Mouse (Mus musculus) kidney, embryonic 16.5 days (tissue): ENCODE measurements at regions not wholly inside any gene's neighbourhood (a gene's known extent, or its start where the extent isn't known, plus 50 kb on each side); places are given as distances from the start of the nearest gene placed in this dataset.
"Not testable (repeated sequence)": the region's sequence is repeated elsewhere in the genome, so short reads cannot be mapped to it uniquely, and the experiment has no call there.

Experiments used
- ATAC-seq: fragments of 200-750 bp; cut with Nextera tagmentation; 2 replicates; pipeline ENCODE4 v1.8.0; 2017; ENCODE audit warnings: moderate TSS enrichment; ENCODE audit not compliant: low FRiP score, low TSS enrichment
- H3K27ac ChIP-seq: fragments of 300-500 bp; sonication (generic); 2 replicates; pipeline ENCODE4 v1.5.1; 2014; ENCODE audit warnings: low read length
- H3K27me3 ChIP-seq: fragments of 300-500 bp; sonication (generic); 2 replicates; pipeline ENCODE4 v1.6.1; 2014; ENCODE audit warnings: low read length, control low read depth, mixed read lengths; ENCODE audit not compliant: insufficient read depth
- H3K36me3 ChIP-seq: fragments of 300-500 bp; sonication (generic); 2 replicates; pipeline ENCODE4 v1.6.1; 2014; ENCODE audit warnings: low read length, control low read depth, mixed read lengths; ENCODE audit not compliant: insufficient read depth
- H3K4me1 ChIP-seq: fragments of 300-500 bp; sonication (generic); 2 replicates; pipeline ENCODE4 v1.6.1; 2014; ENCODE audit warnings: low read length, control low read depth, mixed read lengths; ENCODE audit not compliant: insufficient read depth
- H3K4me2 ChIP-seq: fragments of 300-500 bp; sonication (generic); replicated peaks from 2 replicates; pipeline ENCODE4 v1.6.1; 2014; ENCODE audit warnings: low read depth, low read length
- H3K4me3 ChIP-seq: fragments of 300-500 bp; sonication (generic); 2 replicates; pipeline ENCODE4 v1.5.1; 2014; ENCODE audit warnings: mild to moderate bottlenecking, low read length
- H3K9ac ChIP-seq: fragments of 300-500 bp; sonication (generic); replicated peaks from 2 replicates; pipeline ENCODE4 v1.6.1; 2014; ENCODE audit warnings: low read length
- H3K9me3 ChIP-seq: fragments of 300-500 bp; sonication (generic); 2 replicates; pipeline ENCODE4 v1.6.1; 2016; ENCODE audit warnings: low read length, control low read depth
- WGBS: fragments of 180-500 bp; shearing (Covaris S2); extraction: QIAGEN DNeasy Blood & Tissue Kit; methylation state at CpG from one replicate; pipeline ENCODE4 v1.1.7; 2014; 5-methylcytosine and 5-hydroxymethylcytosine counted together

- Histone ChIP-seq H3K4me3 (no peak overlapping the region), H3K27ac (no peak overlapping the region), H3K4me1 (no peaks in the 10 kb centered on the region; the same call in 1 of the 2 replicates), H3K36me3 (no peaks in the 10 kb centered on the region), H3K27me3 (no peaks in the 10 kb centered on the region), H3K4me2 (no peak overlapping the region), H3K9ac (no peak overlapping the region), H3K9me3 (no peaks in the 10 kb centered on the region)
- WGBS = 73% methylated on average over 25 of the region's 25 CpGs
- ATAC-seq = no peak
Measured at GRCm38 (mm10) chr14:76739836-76740597, 183.3 kb upstream of the Serp2 start.

- whole genome bisulfite sequencing = 90% methylated on average over 5 of the region's 5 CpGs
- no peak overlapping the region for H3K4me3 ChIP-seq
- H3K36me3 ChIP-seq = no peaks in the 10 kb centered on the region
- H3K4me1 ChIP-seq = no peaks in the 10 kb centered on the region
- no peak overlapping the region for H3K4me2 ChIP-seq
- no peak overlapping the region for H3K9ac ChIP-seq
- H3K27ac ChIP-seq = no peak overlapping the region
- no peaks in the 10 kb centered on the region for H3K27me3 ChIP-seq
- ATAC-seq = no peak
- no peaks in the 10 kb centered on the region for H3K9me3 ChIP-seq
Measured at GRCm38 (mm10) chr14:76735997-76736396, 179.3 kb upstream of the Serp2 start.

GRCm38 (mm10) chr14:76735107-76735506 is 178.4 kb upstream of the Serp2 start:
- Histone ChIP-seq H3K4me2 (no peak overlapping the region), H3K4me1 (no peaks in the 10 kb centered on the region), H3K36me3 (no peaks in the 10 kb centered on the region), H3K27ac (no peak overlapping the region), H3K9me3 (no peaks in the 10 kb centered on the region), H3K4me3 (no peak overlapping the region), H3K27me3 (no peaks in the 10 kb centered on the region), H3K9ac (no peak overlapping the region)
- WGBS = 74% methylated on average over 4 of the region's 4 CpGs
- ATAC-seq = no peak

- H3K27ac ChIP-seq = no peak overlapping the region
- no peaks in the 10 kb centered on the region for H3K4me1 ChIP-seq
- H3K27me3 ChIP-seq = no peaks in the 10 kb centered on the region
- 0 out of 2 replicates have a peak, but pooled peaks cover 5% of the 10 kb centered on the region for H3K9me3 ChIP-seq
- H3K4me3 ChIP-seq = no peak overlapping the region
- H3K36me3 ChIP-seq = no peaks in the 10 kb centered on the region
- ATAC-seq = no peak
- WGBS = 79% methylated on average over 8 of the region's 8 CpGs
- H3K4me2 ChIP-seq = no peak overlapping the region
- H3K9ac ChIP-seq = no peak overlapping the region
Measured at GRCm38 (mm10) chr14:76733258-76733823, 176.7 kb upstream of the Serp2 start.

- Histone ChIP-seq H3K9ac (no peak overlapping the region), H3K4me3 (no peak overlapping the region), H3K4me2 (no peak overlapping the region), H3K27ac (no peak overlapping the region), H3K4me1 (no peaks in the 10 kb centered on the region), H3K9me3 (peaks cover 5% of the 10 kb centered on the region; the same call in 1 of the 2 replicates), H3K36me3 (no peaks in the 10 kb centered on the region), H3K27me3 (no peaks in the 10 kb centered on the region)
- no peak for ATAC-seq
- WGBS = 69% methylated on average over 19 of the region's 19 CpGs
Measured at GRCm38 (mm10) chr14:76731096-76731986, 174.7 kb upstream of the Serp2 start.

GRCm38 (mm10) chr14:76725844-76726243 is 169.2 kb upstream of the Serp2 start:
- H3K4me1 ChIP-seq = peaks cover 7% of the 10 kb centered on the region; the same call in 1 of the 2 replicates
- H3K36me3 ChIP-seq = no peaks in the 10 kb centered on the region
- H3K27ac ChIP-seq = no peak overlapping the region
- WGBS = 92% methylated on average over 2 of the region's 2 CpGs
- no peaks in the 10 kb centered on the region for H3K27me3 ChIP-seq
- ATAC-seq = no peak
- peaks cover 5% of the 10 kb centered on the region; the same call in 1 of the 2 replicates for H3K9me3 ChIP-seq
- H3K9ac ChIP-seq = no peak overlapping the region
- H3K4me3 ChIP-seq = no peak overlapping the region
- H3K4me2 ChIP-seq = no peak overlapping the region

GRCm38 (mm10) chr14:76725231-76725630 is 168.5 kb upstream of the Serp2 start:
- H3K27ac ChIP-seq, H3K27me3 ChIP-seq, H3K36me3 ChIP-seq, H3K4me1 ChIP-seq, H3K4me3 ChIP-seq, H3K9ac ChIP-seq, ATAC-seq, H3K9me3 ChIP-seq, H3K4me2 ChIP-seq: not testable (repeated sequence)
- 90% methylated on average over 4 of the region's 4 CpGs for WGBS

- peaks cover 5% of the 10 kb centered on the region; the same call in 1 of the 2 replicates for H3K9me3 ChIP-seq
- no peaks in the 10 kb centered on the region for H3K27me3 ChIP-seq
- no peak overlapping the region for H3K27ac ChIP-seq
- no peak overlapping the region for H3K4me2 ChIP-seq
- WGBS = 80% methylated on average over 8 of the region's 8 CpGs
- no peak overlapping the region for H3K4me3 ChIP-seq
- H3K36me3 ChIP-seq = no peaks in the 10 kb centered on the region
- no peak for ATAC-seq
- no peak overlapping the region for H3K9ac ChIP-seq
- peaks cover 7% of the 10 kb centered on the region; the same call in 1 of the 2 replicates for H3K4me1 ChIP-seq
Measured at GRCm38 (mm10) chr14:76724826-76725225, 168.1 kb upstream of the Serp2 start.

GRCm38 (mm10) chr14:76724395-76724794 is 167.7 kb upstream of the Serp2 start:
- no peak for ATAC-seq
- WGBS = 83% methylated on average over 8 of the region's 8 CpGs

More at GRCm38 (mm10) chr14:76724395-76724794, 167.7 kb upstream of the Serp2 start:
- H3K4me3 ChIP-seq = no peak overlapping the region
- peaks cover 5% of the 10 kb centered on the region; the same call in 1 of the 2 replicates for H3K9me3 ChIP-seq
- H3K27ac ChIP-seq = no peak overlapping the region
- H3K4me1 ChIP-seq = peaks cover 7% of the 10 kb centered on the region; the same call in 1 of the 2 replicates
- H3K9ac ChIP-seq = no peak overlapping the region
- no peak overlapping the region for H3K4me2 ChIP-seq
- H3K36me3 ChIP-seq = no peaks in the 10 kb centered on the region
- no peaks in the 10 kb centered on the region for H3K27me3 ChIP-seq
